Mouse (Mus musculus) megakaryocyte, embryonic 14.5 days (primary cell): Measurements from ENCODE around the gene Ctnnbl1. TPM values are rescaled to one million over a fixed set of nuclear protein-coding genes. Genes with fewer than 3 reads are reported as not detected.

Experiments
- H3K27me3 ChIP-seq: replicated peaks from 2 replicates; pipeline ENCODE3; 2012; ENCODE audit warnings: inconsistent platforms
- H3K36me3 ChIP-seq: replicated peaks from 2 replicates; pipeline ENCODE3; 2012; ENCODE audit warnings: low read length, inconsistent platforms, mixed read lengths
- H3K4me1 ChIP-seq: 2 replicates; pipeline ENCODE4 v1.6.1; 2012; ENCODE audit warnings: inconsistent platforms
- H3K4me3 ChIP-seq: replicated peaks from 2 replicates; pipeline ENCODE3; 2012; ENCODE audit warnings: moderate library complexity, mild to moderate bottlenecking, inconsistent platforms
- H3K9me3 ChIP-seq: 2 replicates; pipeline ENCODE4 v1.6.1; 2012; ENCODE audit warnings: inconsistent platforms
- FLI1 ChIP-seq: IDR thresholded peaks from 2 replicates; pipeline ENCODE4 v1.6.1; 2012; ENCODE audit warnings: low read length, inconsistent platforms, mixed read lengths
- GATA1 ChIP-seq: IDR thresholded peaks from 3 replicates; pipeline ENCODE4 v1.6.1; 2012; ENCODE audit warnings: mixed read lengths, low read length, inconsistent platforms, borderline replicate concordance
- polyA plus RNA-seq: library from polyadenylated mRNA; stranded (reverse); fragments of >175 nt; gene quantifications from 2 replicates; pipeline ENCODE4 v1.2.3, GENCODE M21; 2012; ENCODE audit warnings: low replicate concordance; ENCODE audit not compliant: insufficient read depth

The Ctnnbl1 gene
- polyA plus RNA-seq, 1 experiment: 11.9 TPM

DNA sequence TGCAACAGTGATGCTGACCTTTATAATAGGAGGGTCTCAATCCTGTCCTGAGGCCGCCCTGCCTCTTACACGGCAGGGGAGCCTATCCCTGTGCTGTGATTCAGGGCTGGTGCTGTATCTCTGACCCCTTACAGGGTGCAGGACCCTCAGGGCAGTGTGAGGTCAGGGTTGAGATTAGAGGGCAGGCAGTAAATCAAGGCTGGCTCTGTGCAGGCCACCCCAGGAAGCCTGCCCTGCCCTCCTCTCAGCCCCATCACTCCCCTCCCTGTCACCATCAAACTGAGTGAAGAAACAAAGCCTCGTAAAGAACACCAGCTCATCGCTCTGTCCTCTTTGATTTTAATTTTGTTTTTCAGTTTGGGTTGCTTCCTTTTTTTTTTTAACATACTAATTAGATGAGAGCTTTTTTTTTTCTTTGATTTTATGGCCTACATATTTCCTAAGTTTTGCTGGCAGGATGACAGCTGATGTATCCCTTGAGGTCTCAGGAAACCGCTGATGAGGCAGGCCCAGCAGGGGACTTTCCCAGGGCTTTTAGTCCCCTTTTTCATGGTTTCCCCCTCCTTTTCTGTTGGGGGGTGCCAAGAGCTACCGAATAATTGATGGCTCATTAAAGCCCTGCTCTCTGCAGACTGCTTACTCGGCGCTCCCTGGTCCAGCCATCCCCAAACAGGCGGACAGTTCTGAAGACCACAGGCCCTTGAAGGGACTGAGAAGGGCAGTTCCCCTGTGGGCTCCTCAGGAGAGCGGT lies 150.2 kb downstream of the Ctnnbl1 start:
- Histone ChIP-seq H3K9me3 (no peaks in the 10 kb centered on the region), H3K36me3 (peaks cover 87% of the 10 kb centered on the region), H3K4me3 (no peak overlapping the region), H3K4me1 (peaks cover 37% of the 10 kb centered on the region), H3K27me3 (no peaks in the 10 kb centered on the region)
- TF ChIP-seq FLI1: no peak
- TF ChIP-seq GATA1: no peak

DNA sequence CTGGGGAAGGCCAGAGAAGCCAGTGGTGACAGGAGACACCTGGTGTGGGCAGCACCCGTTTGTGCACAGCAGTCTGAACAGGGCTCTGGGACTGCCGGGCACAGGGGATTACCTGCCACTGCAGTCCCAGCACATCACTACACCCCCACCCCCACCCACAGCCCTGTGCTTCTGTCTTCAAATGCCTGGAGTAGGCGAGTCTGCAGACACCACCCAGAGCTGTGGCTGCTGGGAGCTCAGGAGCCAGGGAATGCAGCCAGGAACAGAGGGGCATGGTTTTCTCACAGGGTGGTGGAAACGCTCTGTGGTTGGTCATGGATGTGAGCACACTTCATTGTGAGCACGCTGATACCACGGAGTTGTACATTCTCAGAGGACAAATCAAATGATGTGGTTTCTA lies 154.0 kb downstream of the Ctnnbl1 start:
- peaks cover 20% of the 10 kb centered on the region for H3K27me3 ChIP-seq
- H3K36me3 ChIP-seq: peaks cover 57% of the 10 kb centered on the region
- H3K4me3 ChIP-seq: no peak overlapping the region
- TF ChIP-seq FLI1 (no peak), GATA1 (no peak)
- H3K4me1 ChIP-seq: peaks cover 25% of the 10 kb centered on the region
- H3K9me3 ChIP-seq: no peaks in the 10 kb centered on the region

DNA sequence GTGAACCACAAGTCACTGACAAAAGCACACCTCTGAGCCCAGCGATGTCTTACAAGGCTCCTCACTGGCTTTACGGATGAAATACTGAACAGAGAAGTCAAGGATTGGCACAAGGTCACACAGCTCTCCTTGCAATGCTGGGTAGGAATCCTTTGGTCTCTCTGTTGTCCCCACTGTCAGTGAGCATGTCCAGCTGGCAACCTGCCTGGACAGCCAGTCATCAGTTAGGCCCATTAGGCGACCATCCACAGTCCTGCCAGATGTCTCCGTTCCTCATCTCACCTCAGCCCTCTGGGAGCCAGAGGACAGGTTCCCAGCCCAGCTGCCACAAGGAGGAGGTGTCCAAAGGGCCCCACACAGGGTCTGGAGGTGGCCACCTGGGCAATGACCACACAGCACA lies 159.9 kb downstream of the Ctnnbl1 start:
- H3K27me3 ChIP-seq: peaks cover 59% of the 10 kb centered on the region
- peaks cover 12% of the 10 kb centered on the region for H3K4me1 ChIP-seq
- peaks cover 2% of the 10 kb centered on the region for H3K36me3 ChIP-seq
- no peak overlapping the region for H3K4me3 ChIP-seq
- H3K9me3 ChIP-seq: no peaks in the 10 kb centered on the region
- TF ChIP-seq GATA1: no peak
- no peak for TF ChIP-seq FLI1

DNA sequence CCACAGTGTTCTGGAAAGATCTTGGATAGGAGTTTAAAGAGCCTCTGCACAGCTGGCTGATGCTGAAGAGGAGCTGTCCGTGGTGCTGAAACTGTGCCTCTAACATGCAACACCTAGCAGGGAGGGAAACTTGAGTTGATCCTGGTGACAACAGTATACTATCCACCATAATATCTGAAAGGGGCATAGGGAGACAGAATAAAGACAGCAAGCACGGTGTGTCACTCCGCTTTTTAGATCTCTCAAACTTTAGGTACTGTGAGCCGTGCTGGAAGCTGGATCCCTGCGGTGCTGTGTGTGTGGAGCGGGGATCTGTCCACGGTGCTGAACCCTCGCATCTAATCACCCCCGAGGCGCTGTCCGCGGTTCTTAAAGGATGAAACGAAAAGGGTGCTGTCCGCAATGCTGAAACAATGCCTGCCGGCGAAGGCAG lies 176.0 kb downstream of the Ctnnbl1 start:
- TF ChIP-seq GATA1: no peak
- no peak for TF ChIP-seq FLI1
- no peak overlapping the region for H3K4me3 ChIP-seq
- H3K27me3 ChIP-seq: peaks cover 67% of the 10 kb centered on the region

GRCm38 (mm10) chr2:157913705-157914104 lies 176.5 kb downstream of the Ctnnbl1 start:
- Histone ChIP-seq H3K27me3 (peaks cover 67% of the 10 kb centered on the region), H3K36me3 (no peaks in the 10 kb centered on the region), H3K4me3 (no peak overlapping the region), H3K4me1 (peaks cover 3% of the 10 kb centered on the region; the same call in 1 of the 2 replicates), H3K9me3 (no peaks in the 10 kb centered on the region; the same call in 1 of the 2 replicates)
- TF ChIP-seq FLI1 (no peak), GATA1 (no peak)

More for the DNA sequence above, 176.0 kb downstream of the Ctnnbl1 start:
- Histone ChIP-seq H3K9me3 (no peaks in the 10 kb centered on the region; the same call in 1 of the 2 replicates), H3K4me1 (peaks cover 3% of the 10 kb centered on the region; the same call in 1 of the 2 replicates), H3K36me3 (no peaks in the 10 kb centered on the region)

DNA sequence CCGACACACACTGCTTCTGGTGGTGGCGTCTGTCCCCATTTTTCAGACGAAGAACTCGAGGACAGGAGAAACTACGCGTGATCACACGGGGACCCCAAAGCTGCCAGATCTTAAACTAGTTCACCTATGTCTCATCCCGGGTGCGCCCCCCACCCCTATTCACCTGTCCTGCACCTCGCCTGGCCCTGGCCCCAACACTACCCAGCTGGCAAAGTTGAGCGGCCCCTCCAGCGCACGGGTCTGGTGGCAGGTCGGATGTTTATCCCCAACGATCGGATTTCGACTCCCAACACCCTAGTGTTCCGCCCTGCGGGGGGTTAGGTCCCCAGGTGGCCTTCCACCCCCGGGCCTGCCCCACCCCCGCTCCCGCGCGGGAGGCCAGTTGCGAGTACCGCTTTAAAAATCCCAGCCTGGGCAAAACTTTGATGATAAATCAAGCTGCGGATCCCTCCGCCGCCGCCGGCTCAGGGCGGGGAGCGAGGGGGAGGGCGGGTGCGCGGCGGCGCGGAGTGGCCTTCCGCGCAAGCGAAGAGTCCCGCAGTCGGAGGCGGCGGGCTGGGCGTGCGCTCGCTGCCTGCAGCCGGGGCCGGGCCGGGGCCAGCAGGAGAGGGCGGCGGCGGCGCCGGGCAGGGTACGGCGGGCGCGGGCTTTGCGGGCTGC lies 177.0 kb downstream of the Ctnnbl1 start, which contains the start of gene Vstm2l:
TSS of gene Vstm2l (plus strand) at position 549 of the 660 bp plus-strand sequence.
- H3K9me3 ChIP-seq: no peaks in the 10 kb centered on the region; the same call in 1 of the 2 replicates
- no peak for TF ChIP-seq GATA1
- no peak for TF ChIP-seq FLI1
- peaks cover under 1% of the 10 kb centered on the region; the same call in 1 of the 2 replicates for H3K4me1 ChIP-seq
- no peak within 1 kb of the TSS for H3K4me3 ChIP-seq
- H3K36me3 ChIP-seq: no peaks in the 10 kb centered on the region
- H3K27me3 ChIP-seq: peaks cover 69% of the 10 kb centered on the region

DNA sequence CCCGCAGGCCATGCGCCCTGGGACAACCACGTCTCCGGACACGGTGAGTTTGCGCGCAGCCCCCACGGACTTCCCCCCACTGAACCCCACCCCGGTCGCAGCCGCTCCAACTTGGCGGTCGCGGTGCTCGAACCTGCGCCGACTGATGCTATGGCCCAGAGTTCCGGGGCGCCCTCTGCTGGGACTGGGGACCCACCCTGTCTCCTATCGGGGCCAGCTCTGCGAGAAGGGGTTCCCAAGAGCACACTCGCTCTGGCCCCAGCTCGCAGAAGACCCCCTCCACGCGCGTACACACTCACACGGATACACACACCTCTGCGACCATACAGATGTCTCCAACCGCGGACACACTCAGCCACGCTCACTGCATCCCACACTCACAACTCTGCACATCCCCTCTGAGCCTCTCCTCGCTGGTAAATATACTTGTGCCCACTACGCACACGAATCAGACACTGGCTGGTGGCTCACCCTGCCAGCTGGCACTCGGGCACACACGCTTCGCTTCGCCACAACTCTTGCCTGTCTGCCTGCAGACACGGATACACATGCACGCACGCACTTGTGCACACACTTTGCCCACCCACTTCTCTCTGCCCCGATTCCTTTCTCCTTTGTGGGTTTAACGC lies 177.8 kb downstream of the Ctnnbl1 start:
- Histone ChIP-seq H3K4me1 (no peaks in the 10 kb centered on the region; the same call in 1 of the 2 replicates), H3K4me3 (no peak overlapping the region), H3K27me3 (peaks cover 67% of the 10 kb centered on the region), H3K36me3 (no peaks in the 10 kb centered on the region), H3K9me3 (no peaks in the 10 kb centered on the region; the same call in 1 of the 2 replicates)
- TF ChIP-seq FLI1 (no peak), GATA1 (no peak)

DNA sequence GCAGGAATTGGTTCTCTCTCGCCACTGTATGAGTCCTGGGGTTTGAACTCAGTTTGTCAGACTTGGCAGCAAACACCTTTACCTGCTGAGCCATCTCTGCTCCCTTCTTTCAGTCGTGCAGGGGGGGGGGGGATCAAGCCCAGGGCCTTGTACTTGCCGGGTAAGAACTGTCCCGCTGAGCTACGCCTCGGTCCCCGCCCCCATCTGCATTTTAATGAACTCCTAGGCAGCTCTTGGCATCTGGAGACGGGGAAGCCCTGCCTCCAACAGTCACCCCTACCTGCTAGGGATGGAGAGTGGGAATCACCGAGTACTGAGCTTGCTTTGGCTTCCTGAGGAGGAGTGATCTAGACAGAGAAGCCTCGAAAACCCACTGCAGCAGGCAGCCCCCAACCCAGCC lies 181.3 kb downstream of the Ctnnbl1 start:
- Histone ChIP-seq H3K4me1 (no peaks in the 10 kb centered on the region), H3K4me3 (no peak overlapping the region), H3K36me3 (no peaks in the 10 kb centered on the region), H3K27me3 (peaks cover 89% of the 10 kb centered on the region), H3K9me3 (no peaks in the 10 kb centered on the region; the same call in 1 of the 2 replicates)
- no peak for TF ChIP-seq FLI1
- no peak for TF ChIP-seq GATA1

DNA sequence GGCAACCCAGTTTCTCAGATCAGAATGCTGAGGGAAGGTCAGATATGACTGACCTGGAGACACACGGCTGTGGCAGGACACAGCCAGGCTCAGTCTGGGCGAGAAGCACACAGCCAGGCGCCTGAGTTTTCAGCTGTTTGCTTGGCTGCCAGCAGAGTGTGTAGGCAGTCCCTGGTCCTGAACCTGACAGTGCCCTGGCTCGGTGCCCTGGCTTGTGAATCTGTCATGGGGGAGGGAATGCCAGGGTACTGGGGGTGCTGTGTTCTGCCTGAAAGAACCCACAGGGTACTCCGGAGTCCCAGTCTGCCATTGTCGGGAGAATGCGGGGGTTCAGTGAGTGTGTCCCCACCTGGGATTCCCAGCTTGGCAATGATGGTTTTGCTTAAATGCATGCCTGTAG lies 184.3 kb downstream of the Ctnnbl1 start:
- no peaks in the 10 kb centered on the region for H3K36me3 ChIP-seq
- no peaks in the 10 kb centered on the region for H3K9me3 ChIP-seq
- no peaks in the 10 kb centered on the region for H3K4me1 ChIP-seq
- TF ChIP-seq FLI1 (no peak), GATA1 (no peak)
- peaks cover 90% of the 10 kb centered on the region for H3K27me3 ChIP-seq
- H3K4me3 ChIP-seq: no peak overlapping the region
